Mouse (Mus musculus) liver, embryonic 12.5 days (tissue): ENCODE results near the gene Otud7a. TPM values are rescaled to one million over a fixed set of nuclear protein-coding genes. Genes with fewer than 3 reads are reported as not detected.

Source experiments
- ATAC-seq: fragments of 200-750 bp; cut with Nextera tagmentation; 2 replicates; pipeline ENCODE4 v1.8.0; 2017; ENCODE audit warnings: moderate number of reproducible peaks, mild to moderate bottlenecking, moderate library complexity
- H3K27ac ChIP-seq: fragments of 300-500 bp; sonication (generic); 2 replicates; pipeline ENCODE4 v1.5.1; 2016; ENCODE audit warnings: mild to moderate bottlenecking
- H3K27me3 ChIP-seq: fragments of 300-500 bp; sonication (generic); replicated peaks from 2 replicates; pipeline ENCODE4 v1.6.1; 2016; ENCODE audit warnings: mild to moderate bottlenecking, moderate library complexity
- H3K36me3 ChIP-seq: fragments of 300-500 bp; sonication (generic); 2 replicates; pipeline ENCODE4 v1.6.1; 2016; ENCODE audit warnings: mild to moderate bottlenecking, moderate library complexity
- H3K4me1 ChIP-seq: fragments of 300-500 bp; sonication (generic); 2 replicates; pipeline ENCODE4 v1.6.1; 2016
- H3K4me2 ChIP-seq: fragments of 300-500 bp; sonication (generic); 2 replicates; pipeline ENCODE4 v1.6.1; 2016; ENCODE audit warnings: mild to moderate bottlenecking, moderate library complexity
- H3K4me3 ChIP-seq: fragments of 300-500 bp; sonication (generic); 2 replicates; pipeline ENCODE4 v1.5.1; 2016; ENCODE audit warnings: mild to moderate bottlenecking, moderate library complexity
- H3K9ac ChIP-seq: fragments of 300-500 bp; sonication (generic); 2 replicates; pipeline ENCODE4 v1.6.1; 2016; ENCODE audit warnings: mild to moderate bottlenecking, moderate library complexity
- H3K9me3 ChIP-seq: fragments of 300-500 bp; sonication (generic); replicated peaks from 2 replicates; pipeline ENCODE4 v1.6.1; 2016; ENCODE audit warnings: mild to moderate bottlenecking, moderate library complexity
- WGBS: fragments of 180-500 bp; shearing (Covaris S2); methylation state at CpG from one replicate; pipeline ENCODE4 v1.1.7; 2016; ENCODE audit not compliant: insufficient replicate concordance; 5-methylcytosine and 5-hydroxymethylcytosine counted together
- polyA plus RNA-seq: library from polyadenylated mRNA; unstranded; fragments of >200 nt; fragmentation: Nextera tagmentation; extraction: Ambion mirVana; gene quantifications from 2 replicates; pipeline ENCODE4 v1.2.1, GENCODE M21; 2016

Otud7a gene
- polyA plus RNA-seq, 1 experiment from 2014 or later: not detected

- no peak for ATAC-seq
- no peaks in the 10 kb centered on the region for H3K27me3 ChIP-seq
- H3K9ac ChIP-seq: no peak overlapping the region
- H3K27ac ChIP-seq: no peak overlapping the region
- H3K4me2 ChIP-seq: no peak overlapping the region
- H3K4me1 ChIP-seq: no peaks in the 10 kb centered on the region
- WGBS: 33% methylated on average over 2 of the region's 2 CpGs
- H3K36me3 ChIP-seq: no peaks in the 10 kb centered on the region
- no peak overlapping the region for H3K4me3 ChIP-seq
- H3K9me3 ChIP-seq: no peaks in the 10 kb centered on the region
These were observed 276.1 kb downstream of the Otud7a start for GRCm38 (mm10) chr7:63720682-63721081.

- no peaks in the 10 kb centered on the region for H3K9me3 ChIP-seq
- H3K27me3 ChIP-seq: no peaks in the 10 kb centered on the region
- no peak overlapping the region for H3K4me2 ChIP-seq
- 47% methylated on average over 6 of the region's 6 CpGs for WGBS
- H3K9ac ChIP-seq: no peak overlapping the region
- no peak for ATAC-seq
- H3K4me1 ChIP-seq: no peaks in the 10 kb centered on the region
- no peaks in the 10 kb centered on the region for H3K36me3 ChIP-seq
- H3K4me3 ChIP-seq: no peak overlapping the region
- no peak overlapping the region for H3K27ac ChIP-seq
These were observed 280.6 kb downstream of the Otud7a start for GRCm38 (mm10) chr7:63725040-63725729.

GRCm38 (mm10) chr7:63729605-63730004 lies 285.1 kb downstream of the Otud7a start:
- WGBS: 66% methylated on average over 5 of the region's 5 CpGs
- H3K4me1 ChIP-seq: no peaks in the 10 kb centered on the region

GRCm38 (mm10) chr7:63730012-63730411 lies 285.5 kb downstream of the Otud7a start:
- H3K27ac ChIP-seq: no peak overlapping the region
- H3K9ac ChIP-seq: no peak overlapping the region
- no peak overlapping the region for H3K4me2 ChIP-seq
- no peaks in the 10 kb centered on the region for H3K27me3 ChIP-seq
- H3K4me1 ChIP-seq: no peaks in the 10 kb centered on the region
- H3K4me3 ChIP-seq: no peak overlapping the region
- H3K9me3 ChIP-seq: no peaks in the 10 kb centered on the region
- no peak for ATAC-seq
- H3K36me3 ChIP-seq: no peaks in the 10 kb centered on the region

More at GRCm38 (mm10) chr7:63729605-63730004, 285.1 kb downstream of the Otud7a start:
- H3K9me3 ChIP-seq: no peaks in the 10 kb centered on the region
- H3K4me3 ChIP-seq: no peak overlapping the region
- H3K9ac ChIP-seq: no peak overlapping the region
- no peak overlapping the region for H3K27ac ChIP-seq
- no peaks in the 10 kb centered on the region for H3K36me3 ChIP-seq
- ATAC-seq: no peak
- H3K4me2 ChIP-seq: no peak overlapping the region
- H3K27me3 ChIP-seq: no peaks in the 10 kb centered on the region

DNA sequence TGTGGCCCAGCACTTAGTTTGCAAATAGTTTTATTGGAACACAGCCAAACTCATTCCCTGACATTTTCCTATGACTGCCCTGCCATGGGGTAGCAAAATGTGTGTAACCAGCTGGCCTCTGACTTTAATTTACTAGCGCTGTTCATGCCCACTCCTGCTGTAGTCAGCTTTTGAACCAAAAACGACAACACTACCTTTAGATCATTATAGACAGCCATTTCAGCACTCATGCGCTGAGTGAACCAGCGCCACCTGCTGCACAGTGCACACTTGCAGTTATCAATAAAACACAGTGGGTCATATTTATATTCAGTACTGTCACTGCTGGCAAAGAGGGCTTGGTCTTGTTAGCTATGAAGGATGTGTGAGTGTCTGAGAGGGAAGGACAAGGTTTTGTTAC lies 293.2 kb downstream of the Otud7a start:
- no peaks in the 10 kb centered on the region for H3K9me3 ChIP-seq
- H3K4me2 ChIP-seq: no peak overlapping the region
- 47% methylated on average over 4 of the region's 4 CpGs for WGBS

GRCm38 (mm10) chr7:63738142-63738541 lies 293.6 kb downstream of the Otud7a start:
- Histone ChIP-seq H3K4me1 (no peaks in the 10 kb centered on the region), H3K4me2 (no peak overlapping the region), H3K4me3 (no peak overlapping the region), H3K27ac (no peak overlapping the region), H3K27me3 (no peaks in the 10 kb centered on the region), H3K9ac (no peak overlapping the region), H3K36me3 (no peaks in the 10 kb centered on the region), H3K9me3 (no peaks in the 10 kb centered on the region)
- ATAC-seq: no peak
- 50% methylated on average over 1 of the region's 1 CpGs for WGBS

More for the DNA sequence above, 293.2 kb downstream of the Otud7a start:
- Histone ChIP-seq H3K4me1 (no peaks in the 10 kb centered on the region), H3K27ac (no peak overlapping the region), H3K4me3 (no peak overlapping the region), H3K9ac (no peak overlapping the region), H3K36me3 (no peaks in the 10 kb centered on the region), H3K27me3 (no peaks in the 10 kb centered on the region)
- ATAC-seq: no peak

GRCm38 (mm10) chr7:63743116-63743515 lies 298.6 kb downstream of the Otud7a start:
- Histone ChIP-seq H3K4me2 (no peak overlapping the region), H3K4me3 (no peak overlapping the region), H3K27ac (no peak overlapping the region), H3K4me1 (no peaks in the 10 kb centered on the region), H3K36me3 (no peaks in the 10 kb centered on the region), H3K9ac (no peak overlapping the region), H3K27me3 (no peaks in the 10 kb centered on the region), H3K9me3 (no peaks in the 10 kb centered on the region)
- WGBS: 78% methylated on average over 1 of the region's 1 CpGs
- no peak for ATAC-seq

GRCm38 (mm10) chr7:63752081-63752480 lies 307.5 kb downstream of the Otud7a start:
- H3K4me1 ChIP-seq: no peaks in the 10 kb centered on the region
- peaks cover 42% of the 10 kb centered on the region for H3K27me3 ChIP-seq
- ATAC-seq: no peak
- H3K4me2 ChIP-seq: no peak overlapping the region
- H3K4me3 ChIP-seq: no peak overlapping the region
- H3K9ac ChIP-seq: no peak overlapping the region
- H3K9me3 ChIP-seq: no peaks in the 10 kb centered on the region
- H3K27ac ChIP-seq: no peak overlapping the region
- no peaks in the 10 kb centered on the region for H3K36me3 ChIP-seq
- 43% methylated on average over 4 of the region's 4 CpGs for WGBS

DNA sequence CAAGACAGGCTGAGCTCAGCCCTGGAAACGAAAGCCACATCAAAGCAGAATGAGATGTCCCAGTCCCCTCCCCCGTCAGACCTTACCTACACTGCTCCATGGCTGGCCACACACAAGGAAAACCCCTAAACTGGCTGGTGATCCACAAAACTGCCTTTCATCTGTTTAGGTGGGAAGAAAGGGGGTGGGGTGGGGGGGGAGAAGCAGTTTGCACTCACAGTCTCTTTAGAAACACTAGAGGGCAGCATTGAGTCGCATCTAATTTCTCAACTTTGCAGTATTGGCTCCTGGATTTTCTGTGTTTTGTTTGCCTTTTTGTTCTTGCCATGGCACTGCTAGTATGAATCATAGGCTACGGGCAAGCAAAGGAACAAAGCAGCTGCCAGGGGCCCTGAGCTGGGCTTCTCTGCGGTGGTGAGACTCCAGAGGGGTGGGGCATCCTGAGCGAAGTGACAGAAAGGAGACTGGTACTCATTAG lies 308.8 kb downstream of the Otud7a start:
- Histone ChIP-seq H3K9ac (no peak overlapping the region), H3K4me3 (no peak overlapping the region), H3K27ac (no peak overlapping the region), H3K27me3 (peaks cover 54% of the 10 kb centered on the region), H3K4me2 (no peak overlapping the region), H3K36me3 (no peaks in the 10 kb centered on the region), H3K9me3 (no peaks in the 10 kb centered on the region), H3K4me1 (no peaks in the 10 kb centered on the region)
- ATAC-seq: no peak
- WGBS: 13% methylated on average over 6 of the region's 6 CpGs

DNA sequence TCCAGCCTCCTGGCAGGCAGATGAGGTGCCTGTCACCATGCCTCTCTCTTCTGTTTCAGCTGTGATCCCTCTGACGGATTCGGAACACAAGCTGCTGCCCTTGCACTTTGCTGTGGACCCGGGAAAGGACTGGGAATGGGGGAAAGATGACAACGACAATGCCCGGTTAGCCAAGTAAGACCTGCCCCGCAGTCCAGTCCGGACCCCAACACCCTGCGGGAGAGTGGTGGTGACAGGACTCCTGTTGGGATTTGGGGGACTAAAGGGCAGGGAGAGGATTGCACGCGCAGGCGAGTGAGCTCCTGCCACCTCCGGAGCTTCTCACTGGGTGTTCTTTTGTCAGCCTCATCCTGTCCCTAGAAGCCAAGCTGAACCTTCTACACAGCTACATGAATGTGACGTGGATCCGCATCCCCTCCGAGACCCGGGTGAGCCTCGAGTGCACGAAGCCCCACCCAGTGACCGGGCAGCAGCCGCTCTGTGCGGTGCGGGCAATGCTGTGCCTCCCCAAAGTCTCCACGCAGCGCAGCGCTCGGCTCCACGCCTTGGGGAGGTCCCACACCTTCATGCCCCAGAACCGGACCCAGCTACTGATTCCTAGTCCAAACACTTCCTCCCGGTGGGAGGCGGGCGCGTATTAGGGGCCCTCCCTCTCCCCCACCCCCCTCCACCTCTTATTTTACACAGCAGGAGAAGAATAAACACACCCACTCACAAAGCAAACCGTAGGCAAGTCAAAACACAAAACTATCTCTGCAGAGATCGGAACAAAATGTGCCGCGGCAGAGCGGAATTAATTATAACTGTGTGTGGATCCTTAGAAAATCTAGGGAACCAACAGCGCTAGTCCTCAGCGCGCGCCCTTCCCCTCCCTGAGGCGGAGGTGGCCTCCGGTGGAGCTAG lies 310.3 kb downstream of the Otud7a start:
- H3K9me3 ChIP-seq: no peaks in the 10 kb centered on the region
- 6% methylated on average over 43 of the region's 43 CpGs for WGBS
- no peak overlapping the region for H3K9ac ChIP-seq
- H3K27ac ChIP-seq: no peak overlapping the region
- no peak for ATAC-seq
- peaks cover 70% of the 10 kb centered on the region for H3K27me3 ChIP-seq
- H3K36me3 ChIP-seq: no peaks in the 10 kb centered on the region
- H3K4me1 ChIP-seq: no peaks in the 10 kb centered on the region
- peak overlapping the region; percentile 21 for H3K4me3 ChIP-seq
- peak overlapping the region; percentile 49 for H3K4me2 ChIP-seq

- WGBS: 1% methylated on average over 13 of the region's 13 CpGs
These were observed 311.0 kb downstream of the Otud7a start for GRCm38 (mm10) chr7:63755476-63755948.

DNA sequence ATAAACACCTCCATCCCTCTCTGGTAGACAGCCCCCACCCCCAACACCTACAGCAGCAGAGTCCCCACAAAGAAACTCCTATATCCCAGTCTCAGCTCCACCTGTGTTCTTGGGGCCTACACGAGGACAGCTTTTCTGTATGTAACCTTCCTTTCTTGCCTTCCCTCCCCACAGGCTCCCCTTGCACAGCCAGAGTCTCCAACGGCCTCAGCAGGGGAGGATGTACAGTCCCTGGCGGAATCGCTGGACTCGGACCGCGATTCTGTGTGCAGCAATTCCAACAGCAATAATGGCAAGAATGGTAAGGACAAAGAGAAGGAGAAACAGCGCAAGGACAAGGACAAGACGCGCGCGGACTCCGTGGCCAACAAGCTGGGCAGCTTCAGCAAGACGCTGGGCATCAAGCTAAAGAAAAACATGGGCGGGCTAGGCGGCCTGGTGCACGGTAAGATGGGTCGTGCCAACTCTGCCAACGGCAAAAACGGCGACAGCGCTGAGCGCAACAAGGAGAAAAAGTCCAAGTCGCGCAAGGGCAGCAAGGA lies 312.7 kb downstream of the Otud7a start:
- no peak for ATAC-seq
- Histone ChIP-seq H3K4me3 (peak overlapping the region; percentile 41; the same call in 1 of the 2 replicates), H3K27me3 (peaks cover 88% of the 10 kb centered on the region), H3K4me1 (no peaks in the 10 kb centered on the region), H3K27ac (no peak overlapping the region), H3K36me3 (no peaks in the 10 kb centered on the region), H3K9me3 (no peaks in the 10 kb centered on the region), H3K9ac (no peak overlapping the region), H3K4me2 (0 out of 2 replicates have a peak overlapping the region, but pooled peaks have one; percentile 54)
- 9% methylated on average over 25 of the region's 25 CpGs for WGBS

More at GRCm38 (mm10) chr7:63755476-63755948, 311.0 kb downstream of the Otud7a start:
- no peak overlapping the region for H3K9ac ChIP-seq
- H3K4me1 ChIP-seq: no peaks in the 10 kb centered on the region
- no peaks in the 10 kb centered on the region for H3K9me3 ChIP-seq
- H3K36me3 ChIP-seq: no peaks in the 10 kb centered on the region
- H3K4me3 ChIP-seq: peak overlapping the region; percentile 21
- H3K27ac ChIP-seq: no peak overlapping the region
- H3K27me3 ChIP-seq: peaks cover 74% of the 10 kb centered on the region
- no peak for ATAC-seq
- peak overlapping the region; percentile 49 for H3K4me2 ChIP-seq
